Mouse (Mus musculus) spleen, adult 18-20 months (tissue): ENCODE measurements around the gene Atp23.

Experiments
- DNase-seq, 2 experiments: peaks; one replicate each; pipeline ENCODE4 v3.0.0; 2022; ENCODE audit warnings: mixed read lengths in 2 of 2

The Atp23 gene

GRCm38 (mm10) chr10:126900821-126901487 lies at the start of gene Atp23:
Atp23 (minus strand) TSS chr10:126901355.
- DNase-seq = peak; percentile 91 to 98

DNA sequence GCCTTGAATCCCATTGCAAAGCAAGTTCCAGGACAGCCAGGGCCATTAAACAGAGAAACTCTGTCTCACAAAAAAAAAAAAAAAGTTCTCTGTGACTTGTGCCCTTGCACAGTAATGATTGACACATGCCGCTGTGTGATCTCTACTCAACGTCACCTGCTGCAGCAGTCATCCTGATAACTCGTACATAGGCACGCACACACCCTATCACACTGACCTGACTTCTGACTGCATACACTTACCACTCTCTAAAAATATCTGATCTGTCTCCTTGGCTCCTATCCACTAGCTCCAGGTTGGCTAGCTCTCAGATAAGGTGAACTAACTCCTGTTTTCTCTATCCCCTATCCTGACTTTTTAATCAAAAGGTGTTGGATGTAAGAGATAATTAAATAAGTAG lies 49.4 kb upstream of the Atp23 start:
- no peak for DNase-seq

DNA sequence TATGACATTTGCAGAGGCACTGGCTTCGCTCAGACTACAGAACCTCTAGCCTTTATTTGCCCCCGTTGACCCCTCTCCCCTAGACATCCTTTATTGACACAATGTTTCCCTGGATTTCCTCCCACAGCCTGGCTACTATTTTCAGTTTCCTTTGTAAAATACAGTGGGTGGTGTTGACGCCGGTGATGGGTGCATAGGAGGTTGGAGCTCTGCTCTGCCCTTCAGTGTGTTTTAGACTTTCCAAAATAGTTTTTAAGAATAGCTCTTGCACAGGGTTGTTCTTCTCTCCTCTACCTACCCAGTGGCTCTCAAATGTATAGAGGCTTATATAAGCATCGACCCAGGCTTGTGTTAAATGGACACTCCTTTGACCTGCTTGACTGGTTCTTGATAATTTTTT lies 48.7 kb upstream of the Atp23 start:
- DNase-seq = no peak

DNA sequence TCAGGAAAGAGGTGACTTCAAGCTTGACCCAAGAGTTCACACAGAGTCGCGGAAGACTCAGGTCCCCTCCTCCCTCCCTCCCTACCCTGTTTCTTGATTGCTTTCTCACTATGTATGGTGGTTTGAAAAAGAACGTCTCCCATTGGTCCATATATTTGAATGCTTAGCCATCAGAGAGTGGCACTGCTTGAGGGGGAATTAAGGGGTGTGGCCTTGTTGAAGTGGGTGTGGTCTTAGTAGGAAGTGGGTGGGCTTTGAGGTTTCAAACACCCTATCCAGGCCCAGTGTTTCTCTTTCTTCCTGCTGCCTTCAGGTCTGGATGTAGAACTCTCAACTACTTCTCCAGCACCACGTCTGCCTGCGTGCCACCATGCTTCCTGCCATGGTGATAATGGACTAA lies 44.4 kb upstream of the Atp23 start:
- no peak for DNase-seq

- DNase-seq = no peak
These were observed 39.8 kb upstream of the Atp23 start for GRCm38 (mm10) chr10:126940949-126941348.

- no peak for DNase-seq
These were observed 34.6 kb upstream of the Atp23 start for GRCm38 (mm10) chr10:126935556-126936381.

DNA sequence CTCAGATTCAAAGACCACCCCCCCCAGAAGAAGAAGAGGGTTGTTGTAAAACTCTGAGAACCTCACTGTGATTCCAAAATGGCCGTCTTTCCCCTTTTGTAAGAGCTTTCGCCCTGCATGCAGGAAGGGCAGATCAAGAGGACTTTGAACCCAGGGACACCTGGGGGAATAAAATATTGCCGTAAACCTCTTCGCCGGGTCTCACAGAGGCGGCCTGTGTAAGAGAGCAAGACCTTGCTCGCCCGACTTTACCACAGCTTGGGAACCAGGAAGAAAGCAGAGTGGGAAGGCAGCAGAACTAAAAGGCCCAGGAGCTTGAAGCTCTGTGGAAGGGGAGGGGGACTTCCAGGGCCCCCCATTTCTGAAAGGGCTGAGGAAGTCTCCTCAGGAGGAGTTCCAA lies 34.0 kb upstream of the Atp23 start:
- no peak for DNase-seq

DNA sequence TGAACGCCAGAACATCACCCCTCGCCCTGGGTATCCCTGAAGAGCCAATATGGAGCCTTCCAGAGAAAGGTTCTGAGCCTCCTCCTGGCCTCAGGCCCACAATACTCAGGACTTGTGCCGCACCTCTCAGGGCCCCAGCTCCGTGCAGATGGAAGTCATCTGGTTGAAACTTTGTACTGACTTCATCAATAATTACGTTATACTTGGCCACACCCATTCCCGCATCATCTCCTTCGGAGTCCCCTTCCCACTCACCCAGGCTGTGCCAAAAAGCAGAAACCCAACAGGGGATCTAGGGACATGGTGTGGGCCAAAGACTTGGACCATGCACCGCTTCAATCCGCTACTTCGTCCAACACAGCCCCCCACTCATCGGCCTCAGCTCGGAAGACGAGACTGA lies 33.4 kb upstream of the Atp23 start:
- no peak for DNase-seq

- no peak for DNase-seq
These were observed 30.6 kb upstream of the Atp23 start for GRCm38 (mm10) chr10:126931760-126932139.

- no peak for DNase-seq
These were observed 30.1 kb upstream of the Atp23 start for GRCm38 (mm10) chr10:126931123-126931759.

DNA sequence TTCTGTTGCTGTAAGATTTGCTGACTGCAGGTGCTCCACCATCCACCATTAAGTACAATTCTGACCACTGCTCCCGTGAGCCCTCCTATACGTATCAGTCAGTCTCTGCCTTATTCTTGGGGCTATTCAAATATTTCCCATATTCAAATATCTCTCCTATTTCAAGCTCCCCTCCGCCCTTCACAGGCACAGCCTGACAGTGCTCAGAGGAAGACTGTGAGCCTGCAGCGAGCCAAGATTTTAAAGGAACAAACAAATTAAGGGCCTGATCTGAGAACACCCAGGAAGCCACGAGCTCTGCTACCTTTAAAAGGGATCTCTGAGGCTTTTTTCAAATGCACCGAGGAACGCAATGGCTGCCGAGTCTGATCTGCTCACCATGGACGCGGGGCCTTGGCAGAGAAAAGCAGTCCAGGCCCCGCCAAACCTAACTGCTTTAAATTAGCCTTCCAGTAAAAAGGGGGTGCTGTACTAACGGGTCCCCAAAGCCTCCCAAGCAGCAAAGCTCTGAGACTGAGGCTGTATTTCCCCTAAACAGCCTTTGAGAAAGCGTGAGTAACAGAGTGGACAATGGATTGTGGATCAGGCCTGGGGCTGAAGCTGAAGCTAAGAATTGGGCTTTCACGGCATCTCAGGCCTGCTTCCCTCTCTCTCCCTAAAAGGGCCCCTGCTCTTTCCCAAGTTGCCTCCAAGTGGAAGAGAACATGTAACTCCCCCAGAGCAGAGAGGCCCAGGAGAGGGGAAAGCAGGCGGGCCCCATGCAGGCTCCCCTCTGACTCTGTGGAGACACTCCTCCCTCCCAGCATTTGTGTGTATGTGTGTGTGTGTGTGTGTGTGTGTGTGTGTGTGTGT lies 29.3 kb upstream of the Atp23 start:
- no peak for DNase-seq

GRCm38 (mm10) chr10:126929543-126929942 lies 28.4 kb upstream of the Atp23 start:
- no peak for DNase-seq

- DNase-seq = no peak
These were observed 27.7 kb upstream of the Atp23 start for GRCm38 (mm10) chr10:126928819-126929206.

DNA sequence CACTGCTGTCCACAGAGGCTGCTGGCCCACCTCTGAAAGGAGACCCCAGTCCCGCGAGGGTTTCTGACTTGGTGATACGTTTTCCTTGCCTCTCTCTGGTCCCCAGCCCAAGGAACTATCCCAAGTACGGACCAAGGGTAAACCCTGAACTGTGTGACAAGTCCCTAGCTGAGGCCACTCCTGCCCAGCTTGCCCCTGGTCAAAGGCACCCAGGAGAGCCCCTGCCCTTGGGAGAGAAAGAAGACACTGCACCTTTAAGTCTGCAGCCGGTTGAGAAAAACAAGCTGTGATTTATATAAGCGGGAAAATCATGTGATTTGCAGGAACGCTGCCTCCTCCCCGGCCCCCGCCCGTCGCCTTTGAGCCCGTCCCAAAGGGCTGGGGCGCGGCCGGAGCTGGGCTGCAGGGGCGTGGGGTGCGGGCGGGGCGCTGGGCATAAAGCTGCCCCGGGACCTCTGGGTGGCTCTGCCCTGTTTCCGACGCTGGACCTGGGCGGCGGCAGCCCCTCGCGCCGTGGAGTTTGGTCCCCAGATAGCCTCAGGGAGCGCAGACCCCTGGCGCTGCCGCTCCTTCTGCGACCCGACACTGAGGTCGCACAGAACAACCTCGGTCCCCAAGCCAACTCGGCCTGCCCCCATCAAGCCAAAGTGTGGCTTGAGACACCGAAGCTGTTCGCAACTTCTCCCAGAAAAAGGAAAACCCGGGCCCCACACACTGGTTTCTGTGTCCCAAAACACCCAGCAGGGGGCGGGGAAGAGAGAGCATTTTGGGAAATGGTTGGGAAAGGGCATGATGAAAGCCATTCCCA lies 27.1 kb upstream of the Atp23 start:
- peak in 1 of 2 experiments; percentile 33 for DNase-seq

GRCm38 (mm10) chr10:126927101-126927961 lies 26.2 kb upstream of the Atp23 start:
- DNase-seq = no peak

DNA sequence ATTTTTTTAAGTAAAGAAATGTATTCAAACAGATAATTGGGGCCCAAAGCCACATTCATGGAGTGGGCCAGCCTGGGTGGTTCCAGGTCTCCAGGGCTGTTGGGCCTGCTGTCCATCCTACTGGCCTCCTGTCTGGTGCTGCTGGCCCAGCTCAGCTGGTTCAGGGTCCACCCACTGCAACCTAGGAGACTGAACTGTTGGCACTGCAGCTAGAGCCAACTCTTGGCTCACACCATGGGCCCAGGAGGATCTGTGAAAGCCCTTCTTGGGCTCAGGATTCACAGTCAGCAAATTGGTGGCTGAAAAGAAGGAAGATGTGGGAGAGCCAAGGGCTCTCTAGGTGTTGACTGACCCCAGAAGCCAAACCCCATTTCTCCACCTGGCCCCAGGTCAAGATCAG lies 24.2 kb upstream of the Atp23 start:
- no peak for DNase-seq

- no peak for DNase-seq
These were observed 22.9 kb upstream of the Atp23 start for GRCm38 (mm10) chr10:126924087-126924486.

DNA sequence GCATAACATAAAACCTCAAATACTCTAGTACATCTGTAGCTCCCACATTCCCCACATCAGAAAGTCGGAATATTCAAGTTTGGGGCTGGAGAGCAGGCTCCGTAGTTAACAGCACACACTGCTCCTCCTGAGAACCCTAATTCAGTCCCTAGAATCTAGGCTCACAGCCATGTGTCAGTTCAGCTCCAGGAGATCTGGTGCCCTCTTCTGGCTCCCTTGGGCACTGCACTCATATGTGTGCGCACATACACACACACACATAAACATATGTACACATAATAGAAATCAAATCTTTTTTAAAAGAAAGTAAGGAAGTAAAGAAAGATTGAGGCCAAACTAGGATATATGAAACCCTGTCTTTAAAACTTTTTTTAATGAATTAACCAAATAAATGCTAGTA lies 19.1 kb upstream of the Atp23 start:
- DNase-seq = no peak

DNA sequence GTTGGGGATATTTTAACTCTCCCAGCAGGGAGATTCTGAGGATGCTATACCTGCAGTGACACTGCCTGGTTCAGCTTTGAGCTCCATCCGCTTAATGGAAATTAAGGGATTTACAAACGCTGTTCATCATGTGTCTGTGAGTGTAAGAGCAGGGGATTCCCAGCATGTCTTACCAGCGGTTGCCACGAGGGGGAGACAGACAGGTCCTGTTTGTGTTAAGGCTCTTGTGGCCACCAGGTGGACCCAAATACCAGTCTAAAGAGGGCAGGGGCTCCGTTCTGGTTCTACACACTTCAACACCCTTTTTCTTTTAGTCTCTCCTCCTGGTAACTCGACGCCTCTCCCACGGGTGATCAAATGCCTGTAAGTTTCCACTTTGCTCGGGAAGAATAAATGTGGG lies 17.9 kb upstream of the Atp23 start:
- peak; percentile 79 to 94 for DNase-seq

GRCm38 (mm10) chr10:126914288-126914687 lies 13.1 kb upstream of the Atp23 start:
- no peak for DNase-seq

- no peak for DNase-seq
These were observed 10.3 kb upstream of the Atp23 start for GRCm38 (mm10) chr10:126911479-126911878.
